Mouse (Mus musculus) monocyte, adult 2 months (primary cell): Measurements from ENCODE around the gene Rag1.

Experiments used
- DNase-seq, 2 experiments: peaks; one replicate each; pipeline ENCODE4 v3.0.0; 2022; ENCODE audit warnings: low spot score in 2 of 2, low read depth in 1 of 2

Rag1 gene

GRCm38 (mm10) chr2:101639840-101640350 is 9.4 kb downstream of the Rag1 start:
- no peak for DNase-seq

- no peak for DNase-seq
Observed at GRCm38 (mm10) chr2:101638979-101639839, 10.1 kb downstream of the Rag1 start.

- DNase-seq: peak; percentile 63 to 70
Observed at GRCm38 (mm10) chr2:101628297-101629236, 20.7 kb downstream of the Rag1 start.

GRCm38 (mm10) chr2:101627227-101627626 is 22.1 kb downstream of the Rag1 start:
- no peak for DNase-seq

GRCm38 (mm10) chr2:101624526-101624925 is 24.8 kb downstream of the Rag1 start, which contains the start of gene Rag2:
TSS of gene Rag2 (plus strand) at chr2:101624718.
- no peak for DNase-seq

- no peak for DNase-seq
Observed at GRCm38 (mm10) chr2:101624011-101624410, 25.3 kb downstream of the Rag1 start.

GRCm38 (mm10) chr2:101623042-101623441 is 26.3 kb downstream of the Rag1 start:
- no peak for DNase-seq

- DNase-seq: no peak
Observed at GRCm38 (mm10) chr2:101621611-101622010, 27.7 kb downstream of the Rag1 start.

GRCm38 (mm10) chr2:101620899-101621298 is 28.4 kb downstream of the Rag1 start:
- DNase-seq: no peak

- DNase-seq: no peak
Observed at GRCm38 (mm10) chr2:101618373-101618772, 30.9 kb downstream of the Rag1 start.

- DNase-seq: no peak
Observed at GRCm38 (mm10) chr2:101615464-101616305, 33.6 kb downstream of the Rag1 start.

GRCm38 (mm10) chr2:101610861-101611260 is 38.4 kb downstream of the Rag1 start:
- no peak for DNase-seq

GRCm38 (mm10) chr2:101608232-101608894 is 40.9 kb downstream of the Rag1 start:
- no peak for DNase-seq

GRCm38 (mm10) chr2:101603099-101603498 is 46.2 kb downstream of the Rag1 start:
- no peak for DNase-seq

GRCm38 (mm10) chr2:101600703-101601102 is 48.6 kb downstream of the Rag1 start:
- no peak for DNase-seq

GRCm38 (mm10) chr2:101598190-101599181 is 50.8 kb downstream of the Rag1 start:
- no peak for DNase-seq

- DNase-seq: no peak
Observed at GRCm38 (mm10) chr2:101597186-101597585, 52.1 kb downstream of the Rag1 start.

GRCm38 (mm10) chr2:101594681-101595080 is 54.6 kb downstream of the Rag1 start:
- no peak for DNase-seq

GRCm38 (mm10) chr2:101592886-101593285 is 56.4 kb downstream of the Rag1 start:
- DNase-seq: no peak
